Mouse (Mus musculus) cerebellum, adult 18-20 months (tissue): Measurements from ENCODE around the gene Rftn1.
"Not testable (repeated sequence)": the region's sequence is repeated elsewhere in the genome, so short reads cannot be mapped to it uniquely, and the experiment has no call there.

ENCODE experiments used
- DNase-seq, 2 experiments: peaks; one replicate each; pipeline ENCODE4 v3.0.0; 2021

The Rftn1 gene

GRCm38 (mm10) chr17:50190131-50191015, at the start of gene Rftn1:
TSS of gene Rftn1 (minus strand) at chr17:50190674.
- DNase-seq: peak; percentile 35 to 50

GRCm38 (mm10) chr17:50237818-50238610, 47.5 kb upstream of the Rftn1 start:
- DNase-seq: no peak

GRCm38 (mm10) chr17:50237436-50237709, 46.9 kb upstream of the Rftn1 start:
- peak; percentile 84 to 92 for DNase-seq

- DNase-seq: peak in 1 of 2 experiments; percentile 20
These were observed 46.4 kb upstream of the Rftn1 start for GRCm38 (mm10) chr17:50236702-50237435.

- DNase-seq: no peak
These were observed 45.6 kb upstream of the Rftn1 start for GRCm38 (mm10) chr17:50235943-50236701.

GRCm38 (mm10) chr17:50233956-50234355, 43.5 kb upstream of the Rftn1 start:
- DNase-seq: no peak

GRCm38 (mm10) chr17:50232821-50233220, 42.3 kb upstream of the Rftn1 start:
- DNase-seq: no peak

- no peak for DNase-seq
These were observed 40.7 kb upstream of the Rftn1 start for GRCm38 (mm10) chr17:50231206-50231605.

GRCm38 (mm10) chr17:50229534-50229933, 39.1 kb upstream of the Rftn1 start:
- DNase-seq: no peak

GRCm38 (mm10) chr17:50227366-50227765, 36.9 kb upstream of the Rftn1 start:
- DNase-seq: no peak

GRCm38 (mm10) chr17:50224718-50225117, 34.2 kb upstream of the Rftn1 start:
- DNase-seq: no peak

- no peak for DNase-seq
These were observed 27.5 kb upstream of the Rftn1 start for GRCm38 (mm10) chr17:50217978-50218377.

GRCm38 (mm10) chr17:50215104-50215503, 24.6 kb upstream of the Rftn1 start:
- DNase-seq: no peak

GRCm38 (mm10) chr17:50213117-50213516, 22.6 kb upstream of the Rftn1 start:
- DNase-seq: no peak

GRCm38 (mm10) chr17:50211816-50212215, 21.3 kb upstream of the Rftn1 start:
- DNase-seq: no peak

GRCm38 (mm10) chr17:50209831-50210230, 19.4 kb upstream of the Rftn1 start:
- no peak for DNase-seq

GRCm38 (mm10) chr17:50208137-50209045, 17.9 kb upstream of the Rftn1 start:
- no peak for DNase-seq

- not testable (repeated sequence) for DNase-seq
These were observed 15.8 kb upstream of the Rftn1 start for GRCm38 (mm10) chr17:50206262-50206661.

- DNase-seq: not testable (repeated sequence)
These were observed 15.4 kb upstream of the Rftn1 start for GRCm38 (mm10) chr17:50205840-50206239.

GRCm38 (mm10) chr17:50205152-50205782, 14.8 kb upstream of the Rftn1 start:
- no peak for DNase-seq
